Mouse (Mus musculus): ENCODE data around the gene Cuedc1. TPM values are rescaled to one million over a fixed set of nuclear protein-coding genes. Genes with fewer than 3 reads are reported as not detected.
A peak's percentile ranks its signal among the peaks of the same experiment; 100 is the strongest.
"Not testable (repeated sequence)": the region's sequence is repeated elsewhere in the genome, so short reads cannot be mapped to it uniquely, and the experiment has no call there.

The Cuedc1 gene
- polyA plus RNA-seq, 1 experiment from 2014 or later = 49.7 TPM

- Histone ChIP-seq H3K4me2 (peak overlapping the region; percentile 36), H3K36me3 (0 out of 2 replicates have a peak, but pooled peaks cover 10% of the 10 kb centered on the region), H3K27me3 (peaks cover 17% of the 10 kb centered on the region), H3K4me1 (replicated peaks) (peaks cover 21% of the 10 kb centered on the region), H3K4me3 (no peak overlapping the region), H3K9ac (no peak overlapping the region), H3K27ac (replicated peaks) (peak overlapping the region; percentile 44), H3K9me3 (no peaks in the 10 kb centered on the region)
- WGBS = 9% methylated on average over 25 of the region's 25 CpGs
- ATAC-seq (ENCODE audit: low FRiP score, low read depth) = peak; percentile 88
Observed at GRCm38 (mm10) chr11:88187417-88188133, 89.7 kb downstream of the Cuedc1 start.

- WGBS = 57% methylated on average over 8 of the region's 8 CpGs
- Histone ChIP-seq H3K36me3 (0 out of 2 replicates have a peak, but pooled peaks cover 7% of the 10 kb centered on the region), H3K27ac (replicated peaks) (peak overlapping the region; percentile 44; the same call in 1 of the 2 replicates), H3K27me3 (peaks cover 23% of the 10 kb centered on the region), H3K9me3 (no peaks in the 10 kb centered on the region), H3K4me3 (no peak overlapping the region), H3K4me2 (no peak overlapping the region), H3K4me1 (replicated peaks) (peaks cover 23% of the 10 kb centered on the region), H3K9ac (no peak overlapping the region)
- ATAC-seq (ENCODE audit: low FRiP score, low read depth) = no peak
Observed at GRCm38 (mm10) chr11:88188216-88188615, 90.4 kb downstream of the Cuedc1 start.

GRCm38 (mm10) chr11:88188635-88189034 lies 90.8 kb downstream of the Cuedc1 start:
- no peak overlapping the region for H3K9ac ChIP-seq
- H3K9me3 ChIP-seq = no peaks in the 10 kb centered on the region
- no peak overlapping the region for H3K4me3 ChIP-seq
- no peak overlapping the region for H3K27ac ChIP-seq (replicated peaks)
- no peak overlapping the region for H3K4me2 ChIP-seq
- ATAC-seq (ENCODE audit: low FRiP score, low read depth) = no peak
- peaks cover 27% of the 10 kb centered on the region for H3K4me1 ChIP-seq (replicated peaks)
- H3K36me3 ChIP-seq = 0 out of 2 replicates have a peak, but pooled peaks cover 5% of the 10 kb centered on the region
- H3K27me3 ChIP-seq = peaks cover 28% of the 10 kb centered on the region
- 91% methylated on average over 7 of the region's 7 CpGs for WGBS

- H3K4me3 ChIP-seq = no peak overlapping the region
- H3K36me3 ChIP-seq = no peaks in the 10 kb centered on the region
- H3K9me3 ChIP-seq = no peaks in the 10 kb centered on the region
- 11% methylated on average over 4 of the region's 4 CpGs for WGBS
- H3K4me2 ChIP-seq = no peak overlapping the region
- peaks cover 21% of the 10 kb centered on the region for H3K4me1 ChIP-seq (replicated peaks)
- no peak overlapping the region for H3K27ac ChIP-seq (replicated peaks)
- H3K27me3 ChIP-seq = peaks cover 28% of the 10 kb centered on the region
- H3K9ac ChIP-seq = no peak overlapping the region
- no peak for ATAC-seq (ENCODE audit: low FRiP score, low read depth)
Observed at GRCm38 (mm10) chr11:88192595-88192994, 94.7 kb downstream of the Cuedc1 start.

- 0 out of 2 replicates have a peak overlapping the region, but pooled peaks have one; percentile 1 for H3K4me2 ChIP-seq
Observed at GRCm38 (mm10) chr11:88193098-88193823, 95.4 kb downstream of the Cuedc1 start.

DNA sequence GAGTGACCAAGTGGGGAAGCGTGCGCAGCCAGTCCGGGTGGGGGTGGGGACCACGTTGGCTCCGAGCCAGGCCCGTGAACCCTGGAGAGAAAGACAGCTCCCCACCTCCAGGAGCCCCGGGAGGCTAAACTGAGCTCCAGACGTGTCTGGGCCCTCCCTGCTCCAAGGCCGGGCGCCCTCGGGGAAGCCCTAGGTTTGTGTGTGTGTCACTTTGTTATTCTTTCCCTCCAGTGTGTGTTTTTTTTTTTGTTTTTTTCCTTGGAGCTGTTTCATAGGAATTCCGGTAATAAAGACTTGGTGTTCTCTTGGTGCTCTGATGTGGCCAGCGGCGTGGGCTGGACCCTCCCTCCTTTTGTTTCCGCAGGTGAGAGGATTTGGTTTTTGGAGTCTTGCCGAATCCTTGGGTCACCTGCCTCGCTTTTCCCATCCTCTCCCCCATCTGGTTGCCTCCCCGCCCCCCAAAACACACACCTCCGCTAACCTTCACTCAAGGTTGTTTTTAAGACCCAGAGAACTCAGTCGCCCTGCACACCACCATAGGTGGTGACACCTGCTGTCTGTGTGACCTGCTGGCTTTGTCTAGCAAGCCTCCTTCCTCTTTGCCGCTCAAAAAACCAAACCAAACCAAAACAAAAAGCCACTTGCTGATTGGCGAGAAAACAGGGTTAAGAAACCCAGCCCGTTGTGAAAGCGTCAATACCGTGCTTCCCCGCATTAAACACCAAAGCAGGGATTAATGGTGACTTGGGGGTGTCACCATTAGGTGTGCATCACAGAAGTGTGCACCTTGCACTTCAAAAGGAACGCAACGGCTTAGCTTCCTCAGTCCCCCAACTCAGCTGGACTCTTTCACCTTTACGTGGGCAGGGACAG lies 96.2 kb downstream of the Cuedc1 start:
- Histone ChIP-seq H3K9ac (no peak overlapping the region), H3K36me3 (no peaks in the 10 kb centered on the region), H3K27me3 (peaks cover 28% of the 10 kb centered on the region), H3K9me3 (no peaks in the 10 kb centered on the region), H3K27ac (replicated peaks) (no peak overlapping the region), H3K4me2 (0 out of 2 replicates have a peak overlapping the region, but pooled peaks have one; percentile 1), H3K4me3 (no peak overlapping the region), H3K4me1 (replicated peaks) (peaks cover 17% of the 10 kb centered on the region)
- 23% methylated on average over 29 of the region's 29 CpGs for WGBS
- ATAC-seq (ENCODE audit: low FRiP score, low read depth) = no peak

More at GRCm38 (mm10) chr11:88193098-88193823, 95.4 kb downstream of the Cuedc1 start:
- no peak overlapping the region for H3K9ac ChIP-seq
- peaks cover 17% of the 10 kb centered on the region for H3K4me1 ChIP-seq (replicated peaks)
- H3K9me3 ChIP-seq = no peaks in the 10 kb centered on the region
- no peak overlapping the region for H3K4me3 ChIP-seq
- no peaks in the 10 kb centered on the region for H3K36me3 ChIP-seq
- H3K27ac ChIP-seq (replicated peaks) = no peak overlapping the region
- 9% methylated on average over 34 of the region's 34 CpGs for WGBS
- peaks cover 28% of the 10 kb centered on the region for H3K27me3 ChIP-seq
- ATAC-seq (ENCODE audit: low FRiP score, low read depth) = no peak

GRCm38 (mm10) chr11:88195699-88196098 lies 97.8 kb downstream of the Cuedc1 start:
- not testable (repeated sequence) for H3K4me3 ChIP-seq; ATAC-seq (ENCODE audit: low FRiP score, low read depth); H3K36me3 ChIP-seq; H3K27ac ChIP-seq (replicated peaks); H3K4me2 ChIP-seq; H3K9me3 ChIP-seq; H3K9ac ChIP-seq
- WGBS = 84% methylated on average over 3 of the region's 3 CpGs
- Histone ChIP-seq H3K4me1 (replicated peaks) (peaks cover 17% of the 10 kb centered on the region), H3K27me3 (peaks cover 28% of the 10 kb centered on the region)

GRCm38 (mm10) chr11:88197153-88197576 lies 99.3 kb downstream of the Cuedc1 start:
- Histone ChIP-seq H3K4me2 (no peak overlapping the region), H3K9ac (no peak overlapping the region), H3K36me3 (no peaks in the 10 kb centered on the region), H3K27ac (replicated peaks) (no peak overlapping the region), H3K9me3 (no peaks in the 10 kb centered on the region), H3K4me1 (replicated peaks) (peaks cover 19% of the 10 kb centered on the region), H3K27me3 (peaks cover 15% of the 10 kb centered on the region), H3K4me3 (no peak overlapping the region)
- 12% methylated on average over 2 of the region's 2 CpGs for WGBS
- no peak for ATAC-seq (ENCODE audit: low FRiP score, low read depth)

DNA sequence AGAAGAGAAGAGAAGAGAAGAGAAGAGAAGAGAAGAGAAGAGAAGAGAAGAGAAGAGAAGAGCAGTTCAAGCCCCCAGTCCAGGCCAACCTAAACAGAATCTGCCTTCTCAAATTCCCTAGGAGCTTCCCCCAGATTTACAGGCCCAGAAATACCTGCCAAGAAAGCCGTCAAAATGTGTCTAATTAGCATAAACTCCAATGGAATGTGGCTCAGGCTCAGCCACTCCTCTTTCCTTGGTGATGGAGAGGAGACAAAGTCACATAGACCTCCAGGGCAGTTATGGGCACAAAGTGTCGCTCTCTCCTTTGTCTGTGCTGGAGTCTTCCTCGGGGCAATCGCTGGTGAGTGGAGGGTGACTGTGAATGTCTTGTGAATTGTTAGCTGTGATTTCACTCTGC lies 100.4 kb downstream of the Cuedc1 start:
- Histone ChIP-seq H3K36me3 (no peaks in the 10 kb centered on the region), H3K27ac (replicated peaks) (no peak overlapping the region), H3K27me3 (peaks cover 5% of the 10 kb centered on the region), H3K4me1 (replicated peaks) (peaks cover 23% of the 10 kb centered on the region), H3K9me3 (no peaks in the 10 kb centered on the region), H3K4me3 (no peak overlapping the region), H3K4me2 (no peak overlapping the region), H3K9ac (no peak overlapping the region)
- ATAC-seq (ENCODE audit: low FRiP score, low read depth) = no peak
- 17% methylated on average over 4 of the region's 4 CpGs for WGBS

DNA sequence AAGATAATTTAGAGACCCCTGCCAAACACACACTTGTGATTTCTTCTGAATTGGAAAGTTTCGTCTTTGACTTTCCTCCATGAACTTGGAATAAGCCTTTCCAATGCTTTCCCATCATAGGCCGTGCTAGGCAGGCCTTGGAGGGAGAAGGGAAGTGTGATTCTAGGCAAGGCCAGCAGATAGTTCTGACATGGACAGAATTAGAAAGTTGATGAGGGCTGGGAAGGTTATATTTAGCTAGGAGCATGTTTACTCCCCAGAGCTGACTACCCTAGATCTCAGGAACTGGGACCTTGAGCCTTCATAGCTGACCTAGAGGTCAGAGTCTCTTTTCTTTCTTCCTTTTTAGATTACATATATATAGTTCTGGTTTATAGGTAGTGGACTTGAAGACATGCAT lies 103.3 kb downstream of the Cuedc1 start:
- H3K36me3 ChIP-seq = no peaks in the 10 kb centered on the region
- no peak overlapping the region for H3K4me2 ChIP-seq
- no peak overlapping the region for H3K4me3 ChIP-seq
- WGBS = 82% methylated on average over 2 of the region's 2 CpGs
- H3K27ac ChIP-seq (replicated peaks) = no peak overlapping the region
- no peaks in the 10 kb centered on the region for H3K9me3 ChIP-seq
- no peak for ATAC-seq (ENCODE audit: low FRiP score, low read depth)
- H3K4me1 ChIP-seq (replicated peaks) = peaks cover 38% of the 10 kb centered on the region
- no peaks in the 10 kb centered on the region for H3K27me3 ChIP-seq
- H3K9ac ChIP-seq = no peak overlapping the region

GRCm38 (mm10) chr11:88202077-88202476 lies 104.2 kb downstream of the Cuedc1 start:
- H3K9me3 ChIP-seq = no peaks in the 10 kb centered on the region
- H3K4me3 ChIP-seq = no peak overlapping the region
- ATAC-seq (ENCODE audit: low FRiP score, low read depth) = no peak
- no peak overlapping the region for H3K4me2 ChIP-seq
- no peak overlapping the region for H3K9ac ChIP-seq
- no peaks in the 10 kb centered on the region for H3K27me3 ChIP-seq
- no peak overlapping the region for H3K27ac ChIP-seq (replicated peaks)
- no peaks in the 10 kb centered on the region for H3K36me3 ChIP-seq
- H3K4me1 ChIP-seq (replicated peaks) = peaks cover 38% of the 10 kb centered on the region
- WGBS = 1% methylated on average over 2 of the region's 2 CpGs

All from hindbrain, embryonic 15.5 days (tissue).